Mouse (Mus musculus) gastrocnemius, postnatal 10 days (tissue): ENCODE data around the gene Reep3. TPM values are rescaled to one million over a fixed set of nuclear protein-coding genes. Genes with fewer than 3 reads are reported as not detected.

Experiments used
- DNase-seq: peaks from one replicate; pipeline ENCODE4 v3.0.0; 2021; ENCODE audit warnings: mixed read lengths
- total RNA-seq, 2 experiments: library from RNA; stranded (reverse); gene quantifications; 2 replicates each; pipeline ENCODE4 v1.2.3; 2021

The Reep3 gene
- total RNA-seq, 2 experiments from 2014 or later: 21.9 to 27.2 TPM

GRCm38 (mm10) chr10:67111044-67111798 lies 14.5 kb upstream of the Reep3 start:
- DNase-seq: no peak

DNA sequence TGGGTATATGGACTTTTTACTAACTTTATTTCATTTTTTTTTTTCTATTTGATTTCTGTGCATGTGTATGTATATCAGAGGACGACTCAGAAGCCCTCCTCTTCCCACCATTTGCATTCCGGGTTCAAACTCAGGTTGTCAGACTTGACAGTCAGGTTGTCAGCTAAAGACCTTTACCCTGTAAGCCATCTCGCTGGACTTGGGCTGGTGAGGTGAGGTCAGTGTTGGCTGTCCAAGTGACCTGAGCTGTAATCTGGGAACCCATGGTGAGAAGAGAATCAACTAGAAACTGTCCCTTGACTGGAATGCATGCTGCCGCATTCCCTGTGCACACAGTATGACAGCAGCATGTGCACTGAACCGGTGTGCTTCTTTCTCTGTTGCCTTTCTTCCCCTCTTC lies 12.9 kb upstream of the Reep3 start:
- DNase-seq: no peak

DNA sequence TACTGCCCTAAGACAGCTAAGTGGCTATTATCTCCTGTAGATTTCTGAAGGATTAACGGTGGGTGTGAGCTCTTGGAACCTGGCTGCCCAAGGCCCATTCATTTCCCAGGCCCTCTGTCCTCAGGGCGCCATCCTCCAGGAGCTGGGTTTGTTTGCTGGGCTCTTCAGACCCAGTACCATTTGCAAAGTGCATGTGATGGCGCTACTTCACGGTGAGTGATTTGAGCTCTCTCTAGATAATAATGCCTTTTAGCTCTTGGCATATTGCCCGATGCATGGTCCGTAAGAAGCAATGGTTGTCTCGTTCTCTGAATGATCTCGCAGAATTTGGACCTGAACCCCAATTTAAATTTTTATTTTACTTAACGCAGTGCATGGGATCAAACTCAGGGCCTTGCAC lies 11.4 kb upstream of the Reep3 start:
- DNase-seq: no peak

DNA sequence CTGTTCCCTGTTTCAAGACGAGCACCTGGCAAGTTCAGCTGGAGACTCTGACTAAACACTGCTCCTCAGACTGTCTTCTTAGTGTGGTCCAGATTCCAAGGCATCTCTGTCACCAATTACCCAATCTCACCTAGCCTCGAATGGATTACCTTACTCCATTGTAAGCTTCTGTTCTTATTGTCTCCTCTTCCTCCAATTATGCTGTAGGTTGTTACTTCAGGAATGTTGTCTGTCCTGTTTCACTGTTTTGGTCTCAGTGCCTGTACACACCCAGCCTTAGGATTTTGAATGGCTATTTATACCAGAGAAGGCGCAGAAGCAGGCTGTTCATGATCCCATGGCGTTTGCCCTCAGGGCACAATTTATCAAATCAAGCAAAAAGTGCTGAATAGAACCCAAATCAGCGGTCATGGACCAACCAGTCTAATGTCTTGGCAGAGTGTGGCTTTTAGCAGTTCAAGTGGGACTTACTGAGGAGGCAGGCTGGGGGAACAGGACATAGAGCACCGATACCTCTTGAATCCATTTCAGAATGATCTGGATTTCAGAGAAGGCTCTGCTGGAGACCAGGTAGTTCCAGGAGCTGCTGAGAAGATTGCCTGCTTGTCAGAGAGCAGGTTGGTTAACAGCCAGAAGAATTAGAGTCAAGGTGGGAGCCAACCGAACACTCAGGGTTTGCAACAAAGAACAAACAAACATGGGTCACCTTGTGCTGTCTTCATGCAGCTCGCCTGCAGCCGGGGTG lies 10.4 kb upstream of the Reep3 start:
- DNase-seq: no peak

DNA sequence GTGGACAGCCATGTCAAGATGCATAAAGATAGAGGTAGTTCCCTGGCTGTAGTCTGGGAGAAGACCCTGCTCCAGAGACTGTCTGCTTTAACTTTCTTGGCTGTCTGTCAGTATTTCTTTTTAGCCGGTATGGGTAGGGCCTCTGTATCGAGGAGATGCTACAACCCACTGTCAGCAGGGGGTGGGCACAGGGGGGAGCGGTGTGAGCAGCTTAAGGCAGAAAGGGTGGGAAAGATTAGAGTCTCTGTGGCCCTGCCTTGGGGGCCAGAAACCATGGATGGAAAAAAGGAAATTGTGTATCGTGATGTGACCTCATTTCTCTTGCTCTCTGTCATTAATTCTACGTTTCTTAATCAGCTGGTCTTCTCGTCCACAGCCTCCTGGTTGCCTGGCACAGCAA lies 9.7 kb upstream of the Reep3 start:
- no peak for DNase-seq

DNA sequence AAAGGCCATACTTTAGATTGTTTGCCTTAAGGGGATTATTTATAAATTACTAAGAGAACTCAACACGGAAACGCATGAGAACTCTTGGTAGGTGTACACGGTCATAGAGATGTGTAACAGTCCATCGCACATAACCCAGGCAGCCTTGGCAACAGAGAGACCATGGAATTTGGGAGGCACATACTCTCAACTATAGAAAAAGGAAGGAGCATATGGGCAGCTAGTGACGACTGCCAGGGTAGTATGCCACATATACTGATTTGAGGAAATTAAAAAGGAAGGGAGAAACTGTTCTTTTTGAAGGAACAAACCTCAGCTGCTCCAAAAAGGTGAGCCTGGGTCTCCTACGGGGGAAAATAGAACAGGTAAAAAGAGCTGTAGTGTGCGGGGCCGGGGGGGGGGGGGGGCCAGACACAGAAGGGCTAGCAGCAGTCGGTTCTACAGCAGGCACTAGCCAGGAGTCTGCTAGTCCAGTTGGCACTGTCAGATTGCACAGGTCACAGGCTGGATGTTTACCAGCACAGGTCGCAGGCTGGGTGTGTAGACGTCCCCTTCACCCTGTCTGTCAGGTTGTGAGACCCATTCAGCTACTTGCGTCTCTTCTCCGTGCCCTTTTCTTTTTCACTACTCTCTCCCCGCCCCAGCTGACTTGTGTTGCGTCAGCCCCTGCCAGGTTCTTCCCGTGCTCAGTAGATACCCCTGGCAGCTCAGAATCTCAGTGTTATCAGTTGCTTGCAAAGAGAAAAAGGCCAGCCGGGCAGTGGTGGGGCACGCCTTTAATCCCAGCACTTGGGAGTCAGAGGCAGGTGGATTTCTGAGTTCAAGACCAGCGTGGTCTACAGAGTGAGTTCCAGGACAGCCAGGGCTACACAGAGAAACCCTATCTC lies 8.8 kb upstream of the Reep3 start:
- DNase-seq: no peak

DNA sequence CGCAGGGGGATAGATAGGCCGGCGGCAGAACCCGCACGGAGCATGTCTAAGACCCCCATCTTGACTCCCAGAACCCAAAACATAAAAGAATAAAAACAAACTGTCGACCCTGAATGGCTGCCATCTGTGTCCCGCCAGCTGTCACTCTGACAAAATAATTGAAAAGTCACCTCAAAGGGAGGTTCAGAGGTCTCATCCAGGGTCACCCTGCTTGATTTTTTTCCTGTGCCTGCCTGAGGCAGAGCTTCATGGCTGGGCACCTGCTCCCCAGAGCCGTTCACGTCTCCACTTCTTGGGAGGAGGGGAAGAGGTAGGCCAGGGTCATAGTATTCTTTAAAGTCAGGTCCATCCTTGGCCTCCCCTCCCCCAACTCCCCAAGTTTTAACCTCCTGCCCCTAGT lies 7.8 kb upstream of the Reep3 start:
- no peak for DNase-seq

DNA sequence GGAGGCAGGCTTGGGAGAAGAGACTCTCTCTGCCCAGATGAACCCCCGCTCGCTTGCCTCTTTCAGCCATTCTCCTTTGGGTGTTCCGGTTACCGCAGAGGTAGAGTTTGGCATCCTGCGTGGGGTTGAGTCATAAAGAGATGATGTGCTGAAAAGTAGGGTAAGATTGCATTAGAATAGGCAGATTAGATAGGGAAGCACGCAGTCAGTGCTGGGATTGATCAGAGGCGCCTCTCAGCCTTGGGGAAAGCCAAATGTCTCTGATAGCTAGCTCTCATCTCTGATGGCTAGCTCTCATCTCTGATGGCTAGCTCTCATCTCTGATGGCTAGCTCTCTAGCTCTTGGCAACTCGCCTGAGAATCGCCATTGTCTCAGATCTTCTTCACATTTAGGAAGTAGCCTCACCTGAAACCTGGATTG lies 4.1 kb upstream of the Reep3 start:
- DNase-seq: no peak

GRCm38 (mm10) chr10:67100011-67100661 lies 3.4 kb upstream of the Reep3 start:
- DNase-seq: no peak

- DNase-seq: no peak
These were observed 2.6 kb upstream of the Reep3 start for GRCm38 (mm10) chr10:67099183-67099929.

DNA sequence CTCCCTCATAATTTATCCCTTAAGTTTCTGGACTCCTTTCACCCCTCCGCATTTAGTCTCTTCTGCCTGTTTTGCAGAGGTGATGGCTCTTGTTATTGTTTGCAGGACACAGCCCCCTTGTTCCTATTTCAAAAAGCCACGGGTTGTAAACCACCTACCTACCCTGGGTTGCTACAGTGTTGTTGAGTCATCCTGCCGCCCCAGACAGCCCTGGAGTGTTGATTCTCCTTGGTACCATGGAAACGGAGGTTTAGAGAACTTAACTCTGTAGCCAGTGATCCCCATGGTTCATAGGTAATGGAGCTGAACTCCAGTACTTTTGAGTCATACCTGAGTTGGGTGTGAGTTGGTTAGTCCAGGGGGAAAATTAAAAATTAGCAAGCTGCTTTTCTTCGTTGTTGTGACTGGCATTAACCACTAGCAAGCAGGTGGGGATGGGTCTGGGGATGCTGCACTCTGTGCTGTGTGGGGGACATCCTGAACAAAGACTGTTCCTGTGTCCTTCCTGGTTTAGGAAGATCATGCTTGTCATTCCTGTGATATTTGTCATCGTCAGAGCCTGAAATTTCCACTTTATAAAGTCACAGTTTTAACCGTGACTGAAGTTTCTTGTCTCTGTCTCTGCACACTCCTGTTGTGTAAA lies 1.8 kb upstream of the Reep3 start:
- DNase-seq: no peak

DNA sequence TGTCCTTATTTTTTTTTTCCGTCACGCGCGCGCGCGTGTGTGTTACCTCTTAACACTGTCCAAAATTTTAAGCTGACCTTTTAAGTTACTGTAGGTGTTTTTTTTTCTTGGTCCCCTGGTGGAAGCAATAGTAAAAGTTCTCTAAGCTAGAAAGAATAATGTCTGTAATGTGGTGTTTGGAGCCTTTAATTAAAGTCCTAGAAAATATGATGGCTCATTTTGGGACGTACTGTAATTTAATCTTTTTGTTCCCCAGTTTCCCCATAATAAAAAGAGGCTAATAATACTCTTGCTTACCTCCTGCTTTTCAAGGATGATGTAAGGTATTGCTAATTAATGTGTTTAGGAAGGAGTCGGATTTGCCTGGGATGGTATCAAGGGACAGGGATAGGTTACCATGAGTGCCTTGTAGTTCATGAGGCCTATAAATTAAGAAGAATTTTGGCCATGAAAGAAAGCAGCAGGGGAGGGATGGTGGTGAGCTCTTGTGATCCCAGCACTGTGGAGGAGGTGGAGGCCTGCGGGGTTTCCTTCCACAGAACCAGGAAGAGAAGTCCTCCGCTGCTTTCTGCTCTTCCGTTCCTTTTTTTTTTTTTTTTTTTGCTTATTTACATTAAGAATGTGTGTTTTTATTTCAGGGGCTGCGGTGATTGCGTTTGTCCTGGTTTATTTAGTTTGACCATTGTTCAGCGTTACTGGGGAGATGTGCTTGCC lies 849 bp upstream of the Reep3 start:
- no peak for DNase-seq

- DNase-seq: no peak
These were observed 736 bp downstream of the Reep3 start, which contains the start of gene Jmjd1c for GRCm38 (mm10) chr10:67095798-67096620. Gene Jmjd1c, plus strand, starts transcription at chr10:67096125.

DNA sequence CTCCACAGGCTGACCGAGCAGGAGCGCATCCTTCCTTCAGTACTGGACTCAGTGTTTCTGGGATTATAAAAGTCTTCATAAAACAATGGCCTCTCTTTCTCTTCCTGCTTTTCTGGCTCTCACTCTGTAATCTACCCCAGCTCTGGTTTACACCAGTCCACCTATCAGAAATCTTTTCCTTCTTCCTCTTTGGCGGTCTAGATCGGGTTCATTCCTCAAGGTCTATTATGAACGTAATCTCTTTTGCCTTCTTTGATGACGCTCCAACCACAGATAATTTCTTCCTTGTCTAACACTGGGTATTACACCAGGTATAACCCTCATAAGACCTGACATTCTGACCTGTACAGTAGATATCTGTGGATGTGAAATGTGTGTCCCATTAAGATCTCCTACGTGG lies 1.8 kb downstream of the Reep3 start:
- no peak for DNase-seq

- DNase-seq: no peak
These were observed 6.1 kb downstream of the Reep3 start for GRCm38 (mm10) chr10:67090611-67091010.

DNA sequence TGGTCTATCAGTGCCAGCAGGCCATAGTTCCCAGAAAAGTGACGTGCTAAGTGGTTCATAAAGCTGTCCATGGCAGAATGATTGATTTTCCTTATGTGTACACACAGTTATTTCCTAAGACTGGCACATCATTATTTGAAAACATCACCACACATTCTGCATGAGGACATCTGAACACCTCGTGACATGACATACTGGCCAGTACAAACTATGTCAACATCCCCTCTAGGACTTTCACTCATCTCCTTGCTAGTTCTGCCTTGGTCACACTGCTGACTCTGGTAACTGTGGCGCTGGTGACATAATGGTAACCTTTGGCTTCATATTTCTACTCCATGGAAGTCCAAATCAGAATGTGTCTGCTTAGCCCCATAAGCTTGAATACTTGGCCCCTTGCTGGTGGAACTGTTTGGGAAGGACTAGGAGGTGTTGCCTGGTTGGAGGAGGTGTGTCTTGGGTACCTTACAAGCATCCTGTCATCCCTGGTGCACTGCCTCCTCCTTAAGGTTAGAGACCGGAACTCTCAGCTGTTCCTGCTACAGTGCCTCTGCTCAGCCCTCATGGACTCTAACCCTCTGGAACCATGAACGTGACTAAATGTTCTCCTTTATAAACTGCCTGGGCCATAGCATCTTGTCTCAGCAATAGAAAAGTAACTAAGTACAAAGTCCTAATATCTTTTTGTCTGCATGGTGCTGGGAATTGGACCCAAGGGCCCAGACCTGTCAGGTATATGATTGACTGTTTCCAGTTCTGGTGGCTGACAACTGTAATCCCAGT lies 9.1 kb downstream of the Reep3 start:
- no peak for DNase-seq

DNA sequence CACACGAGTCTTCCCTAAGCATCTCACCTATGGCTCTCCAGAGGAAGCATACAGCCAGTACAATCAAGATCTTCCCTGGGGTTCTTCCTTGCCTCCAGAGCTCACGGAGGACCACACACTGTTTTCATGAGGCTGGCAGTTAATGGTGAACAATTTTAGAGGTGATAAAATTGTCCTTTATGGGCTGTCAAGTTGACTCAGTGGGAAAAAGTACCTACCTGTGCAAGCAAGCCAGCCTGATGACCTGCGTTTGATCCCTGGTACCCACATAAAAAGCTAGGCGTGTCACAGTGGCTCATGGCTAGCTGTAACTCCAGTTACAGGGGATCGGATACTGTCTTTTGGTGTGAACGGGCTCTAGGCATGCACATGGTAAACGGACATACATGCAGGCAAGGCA lies 10.8 kb downstream of the Reep3 start:
- no peak for DNase-seq

- DNase-seq: no peak
These were observed 11.6 kb downstream of the Reep3 start for GRCm38 (mm10) chr10:67085124-67085523.
